8 mouse cellular contexts compared by ENCODE assay signal in genomic region chr8:70540507-70541071, GRCm38 (mm10). TPM values are rescaled to one million over a fixed set of nuclear protein-coding genes. Genes with fewer than 3 reads are reported as not detected.
DNase-seq lines count a peak whose midpoint lies in the region; ATAC-seq and TF ChIP-seq lines count a peak whose summit lies in the region.

No protein-coding gene starts in this region.

- TF ChIP-seq RAD21 in MEL (IDR thresholded peaks at IDR 0.05; ENCODE audit: low read depth, low read length), result no peak

- no peak overlapping the region for H3K27ac ChIP-seq in MEL (ENCODE audit: control insufficient read depth, low read depth, low read length)
- H3K27ac ChIP-seq in heart, embryonic 14.5 days (replicated peaks in 1 of 2; ENCODE audit: control insufficient read depth in 1 of 2, insufficient read depth in 1 of 2, low read depth in 2 of 2, low read length in 2 of 2), result peak overlapping the region; percentile 12 to 97; a peak in 2 of 4 replicates
- H3K27ac ChIP-seq in limb, embryonic 10.5 days, result peak overlapping the region; percentile 87; the same call in 1 of the 2 replicates
- no peak overlapping the region for H3K27ac ChIP-seq in stomach, embryonic 14.5 days (ENCODE audit: low read length)

- peak overlapping the region; percentile 81 to 88 for H3K4me3 ChIP-seq in MEL (ENCODE audit: control insufficient read depth in 1 of 2, insufficient read depth in 1 of 2, low read depth in 2 of 2, low read length in 2 of 2)
- H3K4me3 ChIP-seq in heart, embryonic 14.5 days (ENCODE audit: control insufficient read depth in 1 of 2, insufficient read depth in 1 of 2, low read depth in 1 of 2, low read length in 2 of 2), result peak overlapping the region; percentile 83
- peak overlapping the region; percentile 74 for H3K4me3 ChIP-seq in limb, embryonic 10.5 days
- H3K4me3 ChIP-seq in stomach, embryonic 14.5 days (ENCODE audit: low read depth, low read length), result peak overlapping the region; percentile 82

- peak overlapping the region; percentile 98 for H3K4me2 ChIP-seq in heart, embryonic 14.5 days (ENCODE audit: low read length)
- H3K4me2 ChIP-seq in stomach, embryonic 14.5 days (replicated peaks; ENCODE audit: low read depth, low read length), result peak overlapping the region; percentile 96

- peaks cover 0 to 12% of the 10 kb centered on the region in 2 experiments; a peak in 1 of 4 replicates for H3K4me1 ChIP-seq in MEL (ENCODE audit: control insufficient read depth in 1 of 2, insufficient read depth in 2 of 2, low read length in 2 of 2)
- H3K4me1 ChIP-seq in heart, embryonic 14.5 days (ENCODE audit: control insufficient read depth in 2 of 2, insufficient read depth in 2 of 2, low read length in 2 of 2), result peaks cover 15 to 29% of the 10 kb centered on the region in 2 experiments
- peaks cover 39% of the 10 kb centered on the region for H3K4me1 ChIP-seq in limb, embryonic 10.5 days
- H3K4me1 ChIP-seq in stomach, embryonic 14.5 days (ENCODE audit: control insufficient read depth, insufficient read depth, low read length), result peaks cover 20% of the 10 kb centered on the region

- intact Hi-C loops in left cerebral cortex, postnatal 14 days (cut with DNase I), result no loop called here

- H3K36me3 ChIP-seq in MEL (ENCODE audit: control insufficient read depth in 1 of 2, insufficient read depth in 2 of 2, low read length in 2 of 2), result no peaks in the 10 kb centered on the region; a peak in 1 of 4 replicates
- peaks cover 16% of the 10 kb centered on the region for H3K36me3 ChIP-seq in heart, embryonic 14.5 days (ENCODE audit: control insufficient read depth, insufficient read depth, low read length)
- H3K36me3 ChIP-seq in limb, embryonic 10.5 days, result peaks cover 22% of the 10 kb centered on the region
- peaks cover 14% of the 10 kb centered on the region; the same call in 1 of the 2 replicates for H3K36me3 ChIP-seq in stomach, embryonic 14.5 days (ENCODE audit: control insufficient read depth, insufficient read depth, low read length)

- H3K9me3 ChIP-seq in MEL (replicated peaks; ENCODE audit: insufficient read depth, low read length), result no peaks in the 10 kb centered on the region
- no peaks in the 10 kb centered on the region for H3K9me3 ChIP-seq in heart, embryonic 14.5 days (ENCODE audit: control insufficient read depth, low read length)
- H3K9me3 ChIP-seq in limb, embryonic 10.5 days (replicated peaks), result no peaks in the 10 kb centered on the region
- H3K9me3 ChIP-seq in stomach, embryonic 14.5 days (ENCODE audit: control insufficient read depth, low read depth, low read length), result no peaks in the 10 kb centered on the region

- peak overlapping the region; percentile 82 for H3K9ac ChIP-seq in MEL (ENCODE audit: control insufficient read depth, low read depth, low read length, poor library complexity, severe bottlenecking)
- peak overlapping the region; percentile 96 for H3K9ac ChIP-seq in heart, embryonic 14.5 days (ENCODE audit: low read length)
- H3K9ac ChIP-seq in stomach, embryonic 14.5 days (replicated peaks; ENCODE audit: low read depth, low read length), result peak overlapping the region; percentile 73

- TF ChIP-seq EP300 in MEL (IDR thresholded peaks at IDR 0.05; ENCODE audit: low read depth in 1 of 2, low read length in 2 of 2), result no peak

- TF ChIP-seq CTCF in MEL (IDR thresholded peaks at IDR 0.05 in 2 of 3, conservative IDR thresholded peaks at IDR 0.05 in 1 of 3; ENCODE audit: control insufficient read depth in 1 of 3, insufficient read depth in 1 of 3, low read depth in 2 of 3, low read length in 3 of 3, poor library complexity in 1 of 3, severe bottlenecking in 1 of 3), result no peak

- TF ChIP-seq POLR2A in MEL (IDR thresholded peaks at IDR 0.05; ENCODE audit: control insufficient read depth in 1 of 2, insufficient read depth in 1 of 2, low read depth in 1 of 2, low read length in 2 of 2, poor library complexity in 1 of 2), result no peak

- H3K79me2 ChIP-seq in MEL (ENCODE audit: control insufficient read depth, insufficient read depth, low read length, poor library complexity), result peaks cover 54% of the 10 kb centered on the region

- DNase-seq in 3T3-L1 (ENCODE audit: low read depth, low spot score) (peak; percentile 82), MEL (ENCODE audit: low read depth, low spot score) (peak; percentile 25)
- no peak for DNase-seq in limb, embryonic 10.5 days (ENCODE audit: low spot score)
- DNase-seq in left cerebral cortex, postnatal 14 days (ENCODE audit: low spot score in 2 of 2), result no peak
- DNase-seq in spleen, postnatal 4 days (ENCODE audit: low spot score in 2 of 2), result no peak
- DNase-seq in thymus, postnatal 4 days, result no peak

- no peaks in the 10 kb centered on the region for H3K27me3 ChIP-seq in MEL (ENCODE audit: control insufficient read depth in 1 of 2, insufficient read depth in 2 of 2, low read length in 2 of 2)
- H3K27me3 ChIP-seq in heart, embryonic 14.5 days (ENCODE audit: control insufficient read depth, insufficient read depth, low read length), result no peaks in the 10 kb centered on the region
- H3K27me3 ChIP-seq in limb, embryonic 10.5 days (ENCODE audit: low read depth, poor library complexity, severe bottlenecking), result no peaks in the 10 kb centered on the region
- H3K27me3 ChIP-seq in stomach, embryonic 14.5 days (ENCODE audit: control insufficient read depth, insufficient read depth, low read length), result no peaks in the 10 kb centered on the region

- 28% methylated on average over 7 of the region's 7 CpGs for WGBS in heart, embryonic 14.5 days
- 71% methylated on average over 7 of the region's 7 CpGs for WGBS in limb, embryonic 10.5 days
- 36% methylated on average over 7 of the region's 7 CpGs for WGBS in stomach, embryonic 14.5 days

- ATAC-seq in heart, embryonic 14.5 days (ENCODE audit: insufficient number of reproducible peaks, insufficient read depth, low FRiP score, low read depth), result no peak
- ATAC-seq in stomach, embryonic 14.5 days (ENCODE audit: insufficient number of reproducible peaks, insufficient read depth, low FRiP score, low read depth), result no peak

TF ChIP-seq in MEL, 35 proteins besides CTCF, POLR2A, EP300 and RAD21 (continues in another document):
- TF ChIP-seq BHLHE40 (IDR thresholded peaks at IDR 0.05; ENCODE audit: borderline replicate concordance, low read depth, low read length) (no peak), GATA1 (IDR thresholded peaks at IDR 0.05; ENCODE audit: low read depth, low read length) (no peak), NRF1 (IDR thresholded peaks at IDR 0.05; ENCODE audit: insufficient read depth, low read depth, low read length, poor library complexity, severe bottlenecking) (no peak), MYC (IDR thresholded peaks at IDR 0.05; ENCODE audit: low read depth, low read length) (no peak), ZNF384 (IDR thresholded peaks at IDR 0.05; ENCODE audit: low read depth, low read length) (no peak), JUND (IDR thresholded peaks at IDR 0.05; ENCODE audit: low read depth, low read length) (no peak), CHD2 (IDR thresholded peaks at IDR 0.05; ENCODE audit: low read length) (no peak)

RNA-seq across cellular contexts. Expression of gene Ell, which starts 1.3 kb away (rescaled TPM):
- 10.8 and 12.4 TPM in 2 replicates for total RNA-seq in MEL (2012; rRNA removed)
- polyA plus RNA-seq in MEL (2012; ENCODE audit: insufficient read depth in 1 of 2, insufficient read length in 2 of 2, low read depth in 1 of 2, low replicate concordance in 2 of 2, missing spikeins in 1 of 2), result 10 to 100 TPM in 1 of 2 experiments, not detected in 1; 25.9 TPM
- polyA plus RNA-seq in heart, embryonic 14.5 days (2014; fragmentation: Nextera tagmentation; extraction: Ambion mirVana), result 13.0 and 13.2 TPM in 2 replicates
- 20.9 and 26.1 TPM in 2 replicates for polyA plus RNA-seq in limb, embryonic 10.5 days (2016; fragmentation: Nextera tagmentation; extraction: Ambion mirVana)
- 17.1 and 17.9 TPM in 2 replicates for polyA plus RNA-seq in stomach, embryonic 14.5 days (2014; fragmentation: Nextera tagmentation; extraction: Ambion mirVana)
- total RNA-seq in left cerebral cortex, postnatal 14 days (2021), result 10 to 100 TPM; 13.8 to 17.4 TPM

RNA-seq across cellular contexts. Expression of gene Kxd1, which starts 12.8 kb away (rescaled TPM):
- 49.1 and 54.4 TPM in 2 replicates for total RNA-seq in MEL (2012; rRNA removed)
- 10 to 100 TPM in 1 of 2 experiments, not detected in 1; 77.4 TPM for polyA plus RNA-seq in MEL (2012; ENCODE audit: insufficient read depth in 1 of 2, insufficient read length in 2 of 2, low read depth in 1 of 2, low replicate concordance in 2 of 2, missing spikeins in 1 of 2)
- 79.3 and 85.7 TPM in 2 replicates for polyA plus RNA-seq in heart, embryonic 14.5 days (2014; fragmentation: Nextera tagmentation; extraction: Ambion mirVana)
- polyA plus RNA-seq in limb, embryonic 10.5 days (2016; fragmentation: Nextera tagmentation; extraction: Ambion mirVana), result 45.4 and 46.6 TPM in 2 replicates
- 58.9 and 72.3 TPM in 2 replicates for polyA plus RNA-seq in stomach, embryonic 14.5 days (2014; fragmentation: Nextera tagmentation; extraction: Ambion mirVana)
- 10 to 100 TPM; 40.8 to 43.4 TPM for total RNA-seq in left cerebral cortex, postnatal 14 days (2021)

RNA-seq across cellular contexts. Expression of gene Fkbp8, which starts 13.1 kb away (rescaled TPM):
- 212 and 215 TPM in 2 replicates for total RNA-seq in MEL (2012; rRNA removed)
- 100 to 1,000 TPM in 1 of 2 experiments, not detected in 1; 349 TPM for polyA plus RNA-seq in MEL (2012; ENCODE audit: insufficient read depth in 1 of 2, insufficient read length in 2 of 2, low read depth in 1 of 2, low replicate concordance in 2 of 2, missing spikeins in 1 of 2)
- polyA plus RNA-seq in heart, embryonic 14.5 days (2014; fragmentation: Nextera tagmentation; extraction: Ambion mirVana), result 189 and 209 TPM in 2 replicates
- 297 and 310 TPM in 2 replicates for polyA plus RNA-seq in limb, embryonic 10.5 days (2016; fragmentation: Nextera tagmentation; extraction: Ambion mirVana)
- 258 and 281 TPM in 2 replicates for polyA plus RNA-seq in stomach, embryonic 14.5 days (2014; fragmentation: Nextera tagmentation; extraction: Ambion mirVana)
- total RNA-seq in left cerebral cortex, postnatal 14 days (2021), result 100 to 1,000 TPM; 396 to 406 TPM

RNA-seq across cellular contexts. Expression of gene Uba52, which starts 30.0 kb away (rescaled TPM):
- 3,582 and 3,633 TPM in 2 replicates for total RNA-seq in MEL (2012; rRNA removed)
- polyA plus RNA-seq in MEL (2012; ENCODE audit: insufficient read depth in 1 of 2, insufficient read length in 2 of 2, low read depth in 1 of 2, low replicate concordance in 2 of 2, missing spikeins in 1 of 2), result 1,000 to 10,000 TPM in 1 of 2 experiments, not detected in 1; 2,814 TPM
- polyA plus RNA-seq in heart, embryonic 14.5 days (2014; fragmentation: Nextera tagmentation; extraction: Ambion mirVana), result 900 and 1,040 TPM in 2 replicates
- 877 and 996 TPM in 2 replicates for polyA plus RNA-seq in limb, embryonic 10.5 days (2016; fragmentation: Nextera tagmentation; extraction: Ambion mirVana)
- 1,056 and 1,119 TPM in 2 replicates for polyA plus RNA-seq in stomach, embryonic 14.5 days (2014; fragmentation: Nextera tagmentation; extraction: Ambion mirVana)
- 1,000 to 10,000 TPM in 1 of 2 experiments, 100 to 1,000 TPM in 1; 967 to 1,028 TPM for total RNA-seq in left cerebral cortex, postnatal 14 days (2021)

RNA-seq across cellular contexts. Expression of gene Rex1bd, which starts 34.0 kb away (rescaled TPM):
- total RNA-seq in MEL (2012; rRNA removed), result 200 and 204 TPM in 2 replicates
- 100 to 1,000 TPM in 1 of 2 experiments, not detected in 1; 145 TPM for polyA plus RNA-seq in MEL (2012; ENCODE audit: insufficient read depth in 1 of 2, insufficient read length in 2 of 2, low read depth in 1 of 2, low replicate concordance in 2 of 2, missing spikeins in 1 of 2)
- 129 and 138 TPM in 2 replicates for polyA plus RNA-seq in heart, embryonic 14.5 days (2014; fragmentation: Nextera tagmentation; extraction: Ambion mirVana)
- polyA plus RNA-seq in limb, embryonic 10.5 days (2016; fragmentation: Nextera tagmentation; extraction: Ambion mirVana), result 126 and 143 TPM in 2 replicates
- 132 and 149 TPM in 2 replicates for polyA plus RNA-seq in stomach, embryonic 14.5 days (2014; fragmentation: Nextera tagmentation; extraction: Ambion mirVana)
- total RNA-seq in left cerebral cortex, postnatal 14 days (2021), result 10 to 100 TPM; 96.6 to 99.7 TPM

Comparison
In these comparisons a context has a peak if more than half of its experiments do, and no peak if none do; other contexts are left out.
1. DNase-seq: peak in 3T3-L1 (single experiment) and MEL (single experiment); none in limb, embryonic 10.5 days (single experiment), left cerebral cortex, postnatal 14 days (0 of 2), spleen, postnatal 4 days (0 of 2) and thymus, postnatal 4 days (single experiment).
2. H3K27ac ChIP-seq: peak in heart, embryonic 14.5 days (2 of 2) and limb, embryonic 10.5 days (single experiment); none in MEL (single experiment) and stomach, embryonic 14.5 days (single experiment).
3. Peak in every context shown above with its lines, with median percentiles within 50 percentile points of each other: H3K4me3 ChIP-seq and H3K9ac ChIP-seq.